Mouse (Mus musculus) urinary bladder, postnatal 10 days (tissue): ENCODE results near the gene Synj2bp.
"Not testable (repeated sequence)": the region's sequence is repeated elsewhere in the genome, so short reads cannot be mapped to it uniquely, and the experiment has no call there.

Experiments
- DNase-seq: peaks from one replicate; pipeline ENCODE4 v3.0.0; 2022; ENCODE audit warnings: low spot score

The Synj2bp gene

DNA sequence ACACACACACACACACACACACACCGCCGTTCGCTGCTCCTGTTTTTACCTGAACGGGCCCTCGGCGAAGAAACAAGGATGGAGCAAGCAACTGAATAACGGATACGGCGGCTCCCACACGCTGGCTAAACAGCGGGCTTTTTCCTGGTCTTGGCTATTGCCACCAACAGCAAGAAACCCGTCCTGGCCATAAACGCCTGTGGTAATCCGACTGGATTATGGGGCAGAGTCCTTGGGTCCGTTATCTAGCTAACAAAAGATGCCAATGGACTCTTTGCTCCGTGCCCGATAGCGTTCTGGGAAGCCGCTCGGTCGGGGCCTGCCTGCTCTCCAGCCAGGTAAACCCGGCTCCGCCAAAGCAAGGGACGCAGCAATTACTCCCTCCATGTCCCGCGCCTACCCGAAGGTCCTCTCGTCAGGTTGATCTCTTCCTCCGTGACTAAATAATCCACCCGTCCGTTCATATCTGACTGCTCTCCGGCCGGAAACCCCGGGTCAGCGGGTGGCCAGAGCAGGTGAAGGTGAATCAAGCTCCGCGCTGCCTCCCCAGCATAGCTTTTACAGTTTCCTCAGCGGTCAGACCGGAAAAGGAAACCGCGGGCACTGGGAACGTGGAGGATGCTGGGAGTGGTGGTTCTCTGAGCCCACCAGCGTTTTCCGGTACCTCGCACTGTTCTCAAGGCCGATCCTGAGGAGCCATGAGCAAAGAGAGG is at the start of gene Synj2bp, which contains the start of gene Gm20498:
Gene Synj2bp (minus strand): TSS at position 596 of the 713 bp plus-strand sequence.
Gene Gm20498 (minus strand): TSS at position 590 of the 713 bp plus-strand sequence.
- peak; percentile 25 for DNase-seq

DNA sequence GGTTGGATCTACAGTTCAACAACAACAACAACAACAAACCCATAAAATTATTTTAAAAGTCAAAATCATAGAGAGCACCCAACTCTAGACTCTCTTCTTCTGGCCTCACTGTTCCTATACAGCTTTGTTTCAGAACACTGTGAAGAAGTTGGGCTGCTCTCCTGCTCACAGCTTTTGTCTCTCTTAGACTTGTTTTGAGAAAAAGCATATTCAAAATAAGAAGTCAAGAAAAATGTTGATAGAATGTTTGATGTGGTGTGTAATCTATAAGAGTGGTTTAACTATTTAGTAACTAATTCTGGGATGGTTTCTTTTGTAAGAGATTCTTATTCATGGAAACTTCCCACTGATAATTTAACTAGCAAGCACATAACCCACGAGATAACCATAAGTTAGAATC is 35.7 kb upstream of the Synj2bp start, which contains the start of gene Adam21:
Gene Adam21 (minus strand): TSS at position 101 of the 400 bp plus-strand sequence.
- no peak for DNase-seq

DNA sequence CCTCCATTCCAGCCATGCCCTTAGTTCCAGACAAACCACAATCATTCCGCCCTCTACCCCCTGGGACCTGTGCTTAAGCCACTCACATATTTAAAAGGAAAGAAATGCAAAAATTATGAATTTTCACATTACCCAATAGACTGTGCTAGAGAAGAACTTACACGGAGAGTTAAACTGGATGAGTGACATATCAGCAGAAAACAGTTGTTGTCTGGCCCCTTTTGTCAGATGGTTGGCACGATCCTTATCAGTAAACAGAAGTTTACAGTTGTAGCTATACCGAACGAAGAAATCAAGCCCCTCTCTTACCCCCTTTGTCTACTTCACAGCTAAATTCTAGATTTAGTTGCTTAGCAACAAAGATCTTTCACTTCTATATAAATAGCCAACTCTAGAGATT is 35.2 kb upstream of the Synj2bp start:
- DNase-seq = no peak

DNA sequence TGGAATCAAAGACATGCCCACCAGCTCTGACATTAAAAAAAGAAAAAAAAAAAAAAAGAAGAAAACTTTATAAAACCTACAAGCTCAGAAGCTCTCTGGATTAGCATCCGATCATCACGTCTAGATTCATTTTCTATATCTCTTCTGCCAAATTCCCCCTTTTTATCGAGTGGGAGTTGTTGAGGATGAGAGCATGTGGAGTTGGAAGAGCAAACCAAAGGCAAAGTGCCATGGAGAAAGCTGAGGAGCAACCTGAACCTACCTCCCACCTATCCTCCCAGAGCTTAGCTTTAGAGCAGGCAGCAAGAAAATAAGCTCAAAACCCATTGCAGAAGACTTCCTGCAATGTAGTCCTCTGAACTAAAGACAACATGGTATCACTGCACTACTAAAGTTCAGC is 31.5 kb upstream of the Synj2bp start:
- DNase-seq = no peak

DNA sequence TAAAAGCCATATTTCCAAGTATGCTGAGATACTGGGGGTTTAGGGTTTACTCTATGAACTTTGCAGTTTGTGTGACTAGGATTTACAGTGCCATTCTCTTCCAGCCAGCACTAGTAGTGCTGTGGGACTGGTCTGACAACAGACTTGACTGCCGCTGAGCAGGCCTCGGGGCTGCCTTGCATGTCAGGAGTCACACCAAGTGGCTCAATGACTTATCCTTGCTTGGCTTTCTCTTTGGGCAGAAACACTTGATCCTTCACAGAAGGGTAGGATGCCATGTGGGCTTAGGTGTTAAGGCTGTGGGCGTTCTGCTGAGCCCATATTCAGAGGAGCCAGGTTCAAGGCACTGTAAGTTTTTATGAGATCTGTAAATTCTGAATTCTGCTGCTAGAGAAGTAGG is 16.6 kb upstream of the Synj2bp start:
- DNase-seq = no peak

DNA sequence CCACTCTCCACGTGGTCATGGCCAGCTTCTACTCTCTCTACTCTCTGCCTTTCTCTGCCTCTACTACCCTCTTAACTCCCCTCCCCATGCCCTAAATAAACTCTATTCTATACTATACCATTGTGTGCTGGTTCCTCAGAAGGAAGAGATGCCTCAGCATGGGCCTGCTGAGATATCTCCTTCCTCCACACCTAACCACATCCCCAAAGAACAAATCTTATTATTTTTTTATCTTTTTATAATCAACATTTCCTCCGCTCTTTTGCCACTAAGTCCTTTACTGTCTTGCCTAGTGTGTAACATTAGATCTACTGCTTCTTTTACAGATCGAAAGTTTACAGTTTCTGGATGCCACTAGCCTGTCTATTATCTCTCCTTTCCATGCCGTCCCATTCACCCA is 14.5 kb upstream of the Synj2bp start:
- DNase-seq = no peak

DNA sequence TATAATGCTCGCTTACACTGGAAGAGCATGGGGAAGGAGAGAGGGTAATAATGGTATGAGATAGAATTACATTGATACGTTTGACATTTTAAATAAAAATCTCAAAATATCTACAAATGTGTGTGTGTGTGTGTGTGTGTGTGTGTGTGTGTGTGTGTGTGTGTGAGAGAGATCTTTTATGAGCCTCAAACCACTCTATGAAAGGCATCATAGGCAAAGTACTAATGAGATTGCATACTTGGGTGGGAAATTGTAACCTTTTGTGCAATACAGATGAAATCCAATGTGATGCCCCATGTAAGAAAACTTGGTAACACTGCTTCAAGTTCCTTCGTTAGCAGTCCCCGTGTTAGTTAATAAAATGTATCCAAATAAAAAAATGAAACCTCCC is 313 bp upstream of the Synj2bp start:
- DNase-seq = no peak

DNA sequence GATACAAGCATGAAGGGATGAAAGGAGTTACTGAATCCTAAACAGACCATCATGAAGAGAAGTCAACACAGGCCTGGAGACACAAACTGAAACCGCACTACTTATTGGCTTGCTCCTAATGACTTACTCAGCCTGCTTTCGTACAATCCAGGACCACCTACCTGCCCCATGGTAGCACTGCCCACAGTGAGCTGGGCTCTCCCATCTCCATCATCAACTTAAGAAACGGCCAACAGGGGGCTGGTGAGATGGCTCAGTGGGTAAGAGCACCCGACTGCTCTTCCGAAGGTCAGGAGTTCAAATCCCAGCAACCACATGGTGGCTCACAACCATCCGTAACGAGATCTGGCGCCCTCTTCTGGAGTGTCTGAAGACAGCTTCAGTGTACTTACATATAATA is 2.1 kb downstream of the Synj2bp start:
- not testable (repeated sequence) for DNase-seq

DNA sequence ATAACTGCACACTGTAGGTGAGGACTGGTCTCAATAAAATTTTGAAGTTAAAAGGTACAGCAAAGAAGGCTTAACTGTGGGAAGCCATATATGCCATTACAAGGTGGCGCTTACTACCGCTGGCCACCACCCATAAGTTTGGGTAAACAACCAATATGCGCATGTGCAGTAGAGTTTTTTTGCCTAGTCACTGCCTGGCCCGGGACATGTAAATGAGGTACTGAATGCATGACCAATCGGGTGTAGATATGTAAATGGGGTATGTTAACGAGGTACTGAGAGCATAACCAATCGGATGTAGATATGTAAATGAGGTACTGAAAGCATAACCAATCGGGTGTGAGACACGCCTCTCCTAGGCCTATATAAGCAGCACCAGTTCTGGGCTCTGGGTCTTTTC is 35.8 kb downstream of the Synj2bp start:
- DNase-seq = not testable (repeated sequence)

DNA sequence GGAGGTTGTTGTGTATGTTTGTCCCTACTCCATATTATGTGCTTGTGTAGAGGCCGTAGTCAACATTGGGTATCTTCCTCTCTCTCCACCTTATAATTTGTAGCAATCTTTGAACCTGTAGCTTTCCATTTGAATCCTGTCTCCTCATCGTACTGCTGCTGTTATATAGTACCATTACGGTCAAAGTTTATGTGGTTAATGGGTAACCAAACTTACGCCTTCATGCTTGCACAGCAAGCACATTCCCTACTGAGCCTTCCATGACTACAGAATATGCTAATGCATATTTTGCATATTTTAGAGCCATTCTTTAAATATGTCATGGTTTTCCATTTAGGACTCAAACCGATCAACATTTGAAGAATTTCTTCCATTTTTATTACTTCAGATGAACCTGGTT is 42.2 kb downstream of the Synj2bp start:
- no peak for DNase-seq

DNA sequence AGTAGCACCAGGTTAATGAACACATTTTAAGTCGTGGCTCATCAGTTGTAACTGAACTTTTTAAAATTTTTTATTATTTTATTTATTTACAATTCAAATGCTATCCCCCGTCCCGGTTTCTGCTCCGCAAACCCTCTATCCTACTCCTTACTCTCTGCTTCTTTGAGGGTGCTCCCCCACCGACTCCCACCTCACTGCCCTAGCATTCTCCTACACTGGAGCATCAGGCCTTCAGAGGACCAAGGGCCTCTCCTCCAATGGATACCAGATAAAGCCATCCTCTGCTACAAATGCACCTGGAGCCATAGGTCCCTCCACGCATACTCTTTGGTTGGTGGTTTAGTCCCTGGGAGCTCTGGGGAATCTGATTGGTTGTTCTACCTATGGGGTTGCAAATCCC is 47.4 kb downstream of the Synj2bp start:
- no peak for DNase-seq

DNA sequence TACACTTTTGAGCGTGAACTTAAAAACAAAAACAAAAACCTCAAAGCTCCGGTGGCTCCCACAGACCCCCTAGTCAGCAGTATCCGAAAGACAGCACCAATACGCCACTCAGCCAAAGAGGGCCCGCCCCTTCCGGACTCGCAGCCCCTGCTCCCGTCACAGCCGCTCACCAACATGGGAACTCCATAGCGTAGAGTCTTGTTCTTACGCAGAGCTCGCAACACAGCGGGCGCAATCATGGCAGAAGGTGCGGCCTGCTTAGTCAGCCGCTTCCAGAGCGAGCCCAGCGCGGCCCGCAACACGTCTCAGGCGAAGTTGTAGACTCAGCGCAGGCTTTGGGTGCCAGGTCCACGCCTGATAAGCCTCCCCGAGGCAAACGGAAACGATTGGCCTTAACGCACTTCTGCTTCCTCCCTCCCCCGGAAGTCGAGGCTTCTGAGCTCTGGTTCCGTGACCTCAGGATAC is 48.0 kb downstream of the Synj2bp start, which contains the start of gene Cox16:
Gene Cox16 (minus strand): TSS at position 401 of the 465 bp plus-strand sequence.
- peak; percentile 23 for DNase-seq

DNA sequence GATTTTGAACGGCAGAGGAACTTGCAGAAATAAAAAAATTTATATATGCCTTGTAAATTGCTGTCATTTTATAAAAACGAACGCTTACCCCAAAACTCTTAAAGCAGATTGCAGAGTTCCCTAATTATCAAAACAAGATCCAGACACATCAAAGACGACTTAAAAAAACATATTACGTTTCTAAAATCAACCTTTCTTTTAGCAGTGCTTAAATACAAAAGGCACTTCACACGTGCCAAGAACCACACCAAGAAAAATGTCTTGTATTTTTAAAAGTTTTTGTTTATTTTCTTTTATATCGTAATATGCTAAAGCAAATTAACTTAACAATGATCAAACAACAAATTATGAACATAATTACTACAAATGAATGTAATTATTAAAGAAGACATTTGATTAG is 48.5 kb downstream of the Synj2bp start:
- DNase-seq = no peak

DNA sequence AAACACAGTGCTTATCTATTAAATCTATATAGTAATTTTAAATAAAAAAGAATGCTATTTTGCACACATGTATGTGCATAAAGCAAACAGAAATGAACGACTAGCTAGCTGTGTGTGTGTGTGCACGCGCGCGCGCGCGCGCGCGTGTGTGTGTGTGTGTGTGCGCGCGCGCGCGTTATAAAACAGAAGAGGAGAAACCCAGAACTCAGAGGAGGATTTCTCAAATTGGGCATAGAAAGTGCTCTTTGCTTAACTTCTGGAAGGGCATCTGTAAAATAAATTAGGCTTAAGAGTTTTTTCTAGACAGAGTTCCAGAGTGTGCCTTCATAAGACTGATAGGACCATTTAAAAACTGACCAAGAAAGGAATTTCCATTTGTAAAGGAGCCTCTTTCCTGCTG is 49.1 kb downstream of the Synj2bp start:
- DNase-seq = no peak

DNA sequence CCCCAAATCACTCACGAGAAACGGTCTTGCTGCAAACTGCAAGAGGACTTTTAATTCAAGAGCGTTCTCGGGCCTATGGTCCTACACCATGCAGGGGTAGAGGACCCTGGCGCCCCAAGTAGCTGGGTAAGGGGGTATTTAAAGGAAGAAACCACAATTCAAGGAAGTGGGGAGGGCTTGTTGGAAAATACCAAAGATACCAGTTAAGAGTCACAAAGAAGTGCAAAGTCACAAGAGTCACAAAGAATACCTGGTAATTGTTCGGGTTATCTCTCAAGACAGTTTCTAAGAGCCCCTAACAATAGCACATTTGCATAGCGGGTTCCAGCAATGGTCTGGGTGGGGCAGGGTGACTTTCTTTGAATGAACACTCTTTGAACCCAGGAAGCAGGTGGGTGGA is 73.7 kb downstream of the Synj2bp start:
- not testable (repeated sequence) for DNase-seq
